Mouse (Mus musculus): ENCODE data around the gene Ano6. TPM values are rescaled to one million over a fixed set of nuclear protein-coding genes. Genes with fewer than 3 reads are reported as not detected.

Ano6 gene
- 10 to 100 TPM; 24.8 to 26.3 TPM for total RNA-seq (2021)
- long read RNA-seq, experiment 1, full-length matches to known transcripts, result 3 of 12 reads
- long read RNA-seq, experiment 1, partial matches to known transcripts, result 5 of 12 reads
- long read RNA-seq, experiment 1, other reads (novel, unspliced or antisense), result 4 of 12 reads
- long read RNA-seq, experiment 2, full-length matches to known transcripts, result 2 of 7 reads
- long read RNA-seq, experiment 2, partial matches to known transcripts, result 1 of 7 reads
- long read RNA-seq, experiment 2, other reads (novel, unspliced or antisense), result 4 of 7 reads

- peak; percentile 89 to 93 for DNase-seq (ENCODE audit: low spot score in 2 of 2)
Observed at GRCm38 (mm10) chr15:95790529-95791071, at the start of gene Ano6. Gene Ano6, plus strand, starts transcription at chr15:95790843.

GRCm38 (mm10) chr15:95742955-95743354 is 47.7 kb upstream of the Ano6 start:
- DNase-seq (ENCODE audit: low spot score in 2 of 2), result no peak

- no peak for DNase-seq (ENCODE audit: low spot score in 2 of 2)
Observed at GRCm38 (mm10) chr15:95743856-95744255, 46.8 kb upstream of the Ano6 start.

- no peak for DNase-seq (ENCODE audit: low spot score in 2 of 2)
Observed at GRCm38 (mm10) chr15:95745346-95746106, 45.1 kb upstream of the Ano6 start.

- DNase-seq (ENCODE audit: low spot score in 2 of 2), result no peak
Observed at GRCm38 (mm10) chr15:95746513-95746912, 44.1 kb upstream of the Ano6 start.

GRCm38 (mm10) chr15:95746955-95747931 is 43.4 kb upstream of the Ano6 start:
- no peak for DNase-seq (ENCODE audit: low spot score in 2 of 2)

GRCm38 (mm10) chr15:95749216-95749615 is 41.4 kb upstream of the Ano6 start:
- no peak for DNase-seq (ENCODE audit: low spot score in 2 of 2)

GRCm38 (mm10) chr15:95750038-95750437 is 40.6 kb upstream of the Ano6 start:
- no peak for DNase-seq (ENCODE audit: low spot score in 2 of 2)

- DNase-seq (ENCODE audit: low spot score in 2 of 2), result no peak
Observed at GRCm38 (mm10) chr15:95751832-95752676, 38.6 kb upstream of the Ano6 start.

GRCm38 (mm10) chr15:95752677-95753019 is 38.0 kb upstream of the Ano6 start:
- no peak for DNase-seq (ENCODE audit: low spot score in 2 of 2)

GRCm38 (mm10) chr15:95753031-95753430 is 37.6 kb upstream of the Ano6 start:
- DNase-seq (ENCODE audit: low spot score in 2 of 2), result no peak

GRCm38 (mm10) chr15:95757169-95757568 is 33.5 kb upstream of the Ano6 start:
- peak; percentile 54 to 64 for DNase-seq (ENCODE audit: low spot score in 2 of 2)

GRCm38 (mm10) chr15:95758069-95758468 is 32.6 kb upstream of the Ano6 start:
- DNase-seq (ENCODE audit: low spot score in 2 of 2), result no peak

GRCm38 (mm10) chr15:95758696-95759434 is 31.8 kb upstream of the Ano6 start:
- no peak for DNase-seq (ENCODE audit: low spot score in 2 of 2)

GRCm38 (mm10) chr15:95759857-95760256 is 30.8 kb upstream of the Ano6 start:
- DNase-seq (ENCODE audit: low spot score in 2 of 2), result no peak

- DNase-seq (ENCODE audit: low spot score in 2 of 2), result no peak
Observed at GRCm38 (mm10) chr15:95761420-95761819, 29.2 kb upstream of the Ano6 start.

- DNase-seq (ENCODE audit: low spot score in 2 of 2), result peak; percentile 74 to 75
Observed at GRCm38 (mm10) chr15:95762661-95763303, 27.9 kb upstream of the Ano6 start.

GRCm38 (mm10) chr15:95763464-95763863 is 27.2 kb upstream of the Ano6 start:
- no peak for DNase-seq (ENCODE audit: low spot score in 2 of 2)

GRCm38 (mm10) chr15:95765271-95765670 is 25.4 kb upstream of the Ano6 start:
- DNase-seq (ENCODE audit: low spot score in 2 of 2), result no peak
